Mouse (Mus musculus) lung, embryonic 15.5 days (tissue): ENCODE results near the gene Adsl. TPM values are rescaled to one million over a fixed set of nuclear protein-coding genes. Genes with fewer than 3 reads are reported as not detected.
A peak's percentile ranks its signal among the peaks of the same experiment; 100 is the strongest.

Experiments used
- ATAC-seq: fragments of 200-750 bp; cut with Nextera tagmentation; 2 replicates; pipeline ENCODE4 v1.8.0; 2017; ENCODE audit warnings: moderate number of reproducible peaks, borderline replicate concordance; ENCODE audit not compliant: low FRiP score, low TSS enrichment; ENCODE audit errors: extremely low read depth
- H3K27ac ChIP-seq: fragments of 300-500 bp; sonication (generic); 2 replicates; pipeline ENCODE4 v1.5.1; 2015; ENCODE audit warnings: moderate library complexity, mild to moderate bottlenecking, inconsistent platforms
- H3K27me3 ChIP-seq: fragments of 300-500 bp; sonication (generic); 2 replicates; pipeline ENCODE4 v1.6.1; 2015; ENCODE audit warnings: inconsistent platforms
- H3K36me3 ChIP-seq: fragments of 300-500 bp; sonication (generic); 2 replicates; pipeline ENCODE4 v1.6.1; 2015; ENCODE audit warnings: inconsistent platforms
- H3K4me1 ChIP-seq: fragments of 300-500 bp; sonication (generic); 2 replicates; pipeline ENCODE4 v1.6.1; 2015; ENCODE audit warnings: inconsistent platforms
- H3K4me2 ChIP-seq: fragments of 300-500 bp; sonication (generic); 2 replicates; pipeline ENCODE4 v1.6.1; 2015; ENCODE audit warnings: inconsistent platforms, mild to moderate bottlenecking, moderate library complexity
- H3K4me3 ChIP-seq: fragments of 300-500 bp; sonication (generic); 2 replicates; pipeline ENCODE4 v1.5.1; 2015; ENCODE audit warnings: mild to moderate bottlenecking, inconsistent platforms
- H3K9ac ChIP-seq: fragments of 300-500 bp; sonication (generic); 2 replicates; pipeline ENCODE4 v1.6.1; 2015; ENCODE audit warnings: inconsistent platforms
- H3K9me3 ChIP-seq: fragments of 300-500 bp; sonication (generic); 2 replicates; pipeline ENCODE4 v1.6.1; 2016; ENCODE audit warnings: inconsistent platforms
- WGBS: fragments of 180-500 bp; shearing (Covaris S2); methylation state at CpG from one replicate; pipeline ENCODE4 v1.1.7; 2015; 5-methylcytosine and 5-hydroxymethylcytosine counted together
- microRNA-seq: library from miRNA; unstranded; fragments of <30 nt; microRNA quantifications from one replicate; pipeline ENCODE4, GENCODE M21; 2016
- polyA plus RNA-seq: library from polyadenylated mRNA; unstranded; fragments of >200 nt; fragmentation: Nextera tagmentation; extraction: Ambion mirVana; gene quantifications from 2 replicates; pipeline ENCODE4 v1.2.1, GENCODE M21; 2015

Adsl gene
- polyA plus RNA-seq, 1 experiment from 2014 or later = 171 TPM

DNA sequence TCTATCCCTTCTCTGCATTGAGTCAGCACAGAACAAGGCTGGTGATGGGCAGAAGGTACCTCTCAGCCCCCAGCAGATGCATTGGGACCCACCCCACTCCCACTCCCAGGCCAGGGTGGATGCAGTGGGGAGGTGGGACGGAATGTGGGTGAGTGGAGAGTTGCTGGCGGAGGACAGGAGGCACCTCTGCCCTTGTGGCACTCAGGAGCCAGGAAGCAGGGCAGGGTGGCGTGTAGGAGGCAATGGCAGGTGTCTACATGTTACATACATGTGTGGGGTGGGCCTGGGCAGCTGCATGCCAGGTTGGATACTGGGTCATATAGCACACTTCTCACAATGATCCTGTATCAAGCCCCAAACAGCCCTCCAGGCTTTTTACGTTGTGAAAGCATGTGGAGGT is 64.1 kb downstream of the Adsl start:
- no peaks in the 10 kb centered on the region for H3K27me3 ChIP-seq
- H3K9me3 ChIP-seq = no peaks in the 10 kb centered on the region
- no peaks in the 10 kb centered on the region for H3K4me1 ChIP-seq
- no peak for ATAC-seq
- H3K27ac ChIP-seq = no peak overlapping the region
- H3K9ac ChIP-seq = no peak overlapping the region
- no peak overlapping the region for H3K4me2 ChIP-seq
- no peak overlapping the region for H3K4me3 ChIP-seq
- 89% methylated on average over 4 of the region's 4 CpGs for WGBS
- peaks cover 68% of the 10 kb centered on the region for H3K36me3 ChIP-seq

DNA sequence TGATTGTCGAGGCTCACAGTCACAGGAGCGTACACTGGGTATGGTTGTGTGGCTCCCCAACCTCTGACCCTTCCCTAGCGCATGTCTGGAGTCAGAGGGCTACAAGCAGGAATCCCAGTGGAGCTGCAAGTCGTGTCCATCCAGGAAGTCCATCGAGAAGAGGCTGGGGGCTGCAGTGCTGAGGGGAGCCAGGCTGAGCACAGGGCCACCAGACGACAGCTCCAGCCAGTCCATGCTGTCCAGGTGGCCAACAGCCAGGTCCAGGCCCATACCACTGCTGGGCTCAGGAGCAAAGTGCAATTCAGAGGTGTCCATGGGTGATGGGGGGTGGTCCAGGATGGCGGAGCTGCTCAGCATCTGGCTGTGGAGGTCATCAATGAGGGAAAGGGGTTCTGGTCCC is 64.9 kb downstream of the Adsl start:
- Histone ChIP-seq H3K4me2 (no peak overlapping the region), H3K27ac (no peak overlapping the region), H3K4me3 (no peak overlapping the region), H3K36me3 (peaks cover 76% of the 10 kb centered on the region), H3K4me1 (no peaks in the 10 kb centered on the region), H3K9ac (no peak overlapping the region), H3K27me3 (no peaks in the 10 kb centered on the region), H3K9me3 (no peaks in the 10 kb centered on the region)
- WGBS = 84% methylated on average over 7 of the region's 7 CpGs
- no peak for ATAC-seq

DNA sequence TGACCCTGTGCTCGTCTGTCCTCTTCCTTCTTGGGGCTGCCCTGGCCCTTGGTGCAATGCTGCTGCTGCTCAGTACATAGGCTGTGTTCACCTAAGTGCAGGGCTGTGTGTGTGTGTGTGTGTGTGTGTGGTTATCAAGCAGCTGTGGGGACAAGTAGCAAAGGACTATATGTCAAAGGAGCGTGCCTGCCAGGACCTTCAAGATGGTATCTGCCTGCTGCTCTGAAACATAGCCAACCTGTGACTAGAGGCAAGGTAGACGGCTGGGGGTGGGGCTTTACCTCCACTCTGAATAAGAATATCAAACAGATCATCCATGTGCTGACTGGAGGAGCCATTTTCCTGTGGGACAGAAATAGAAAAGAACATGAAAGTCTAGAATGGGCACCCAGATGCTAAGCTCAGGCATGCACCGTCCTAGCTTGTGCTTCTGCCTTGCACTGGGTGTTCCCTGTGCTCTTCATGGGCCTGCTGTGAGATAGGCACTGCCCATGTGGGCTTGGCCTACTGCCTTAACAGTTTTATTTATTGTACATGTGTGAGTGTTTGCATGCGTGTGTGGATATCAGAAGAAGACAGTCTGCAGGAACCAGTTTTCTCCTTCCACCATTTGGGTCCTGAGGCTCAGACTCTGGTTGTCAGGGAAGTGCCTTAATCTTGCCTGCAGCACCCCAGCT is 66.9 kb downstream of the Adsl start:
- Histone ChIP-seq H3K4me3 (no peak overlapping the region), H3K27ac (no peak overlapping the region), H3K9me3 (no peaks in the 10 kb centered on the region), H3K4me2 (no peak overlapping the region), H3K4me1 (no peaks in the 10 kb centered on the region), H3K9ac (no peak overlapping the region), H3K36me3 (peaks cover 87% of the 10 kb centered on the region), H3K27me3 (no peaks in the 10 kb centered on the region)
- 69% methylated on average over 5 of the region's 5 CpGs for WGBS
- ATAC-seq = no peak

DNA sequence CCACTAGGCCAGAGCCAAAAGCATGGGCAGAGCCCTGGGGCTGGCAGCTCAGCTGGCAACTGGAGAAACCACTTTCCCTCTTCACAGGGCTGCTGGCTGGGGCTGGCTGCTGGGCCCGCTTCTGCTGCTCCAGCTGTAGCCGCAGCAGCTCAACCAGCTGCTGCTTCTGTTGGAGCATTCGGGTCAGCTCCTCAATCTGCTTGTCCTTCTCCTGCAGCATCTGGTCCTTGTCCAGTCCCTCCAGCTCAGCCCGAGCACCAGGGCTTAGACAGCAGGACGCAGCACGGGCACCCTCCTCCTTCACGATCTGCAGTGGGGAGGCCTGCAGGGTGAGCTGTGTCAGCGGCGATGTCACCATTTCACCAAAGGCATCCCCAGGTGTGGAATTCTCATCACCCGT is 68.2 kb downstream of the Adsl start:
- H3K36me3 ChIP-seq = peaks cover 83% of the 10 kb centered on the region
- WGBS = 86% methylated on average over 9 of the region's 10 CpGs

DNA sequence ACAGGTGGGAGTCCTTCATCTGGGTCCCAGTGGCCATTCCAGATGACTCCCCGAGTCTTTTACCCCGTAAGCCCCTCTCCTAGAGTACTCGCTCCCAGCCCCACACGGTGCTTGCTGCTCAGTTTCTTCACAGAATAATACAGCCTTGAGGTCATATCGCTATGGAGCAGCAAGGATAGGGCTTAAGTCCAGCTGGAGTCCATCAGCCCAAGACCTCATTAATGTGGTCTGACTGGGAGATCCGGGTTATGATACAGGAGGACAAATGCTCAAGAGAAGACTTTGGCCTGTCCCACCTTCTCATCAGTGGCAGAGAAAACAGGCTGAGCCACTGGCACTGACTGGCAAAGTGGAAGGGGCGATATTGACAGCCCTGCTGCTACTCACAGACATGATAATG is 69.0 kb downstream of the Adsl start:
- WGBS = 72% methylated on average over 7 of the region's 7 CpGs
- ATAC-seq = no peak

More for the DNA sequence above, 68.2 kb downstream of the Adsl start:
- no peak overlapping the region for H3K9ac ChIP-seq
- no peak overlapping the region for H3K4me2 ChIP-seq
- H3K27me3 ChIP-seq = no peaks in the 10 kb centered on the region
- ATAC-seq = no peak
- H3K4me1 ChIP-seq = no peaks in the 10 kb centered on the region
- H3K4me3 ChIP-seq = no peak overlapping the region
- no peak overlapping the region for H3K27ac ChIP-seq
- no peaks in the 10 kb centered on the region for H3K9me3 ChIP-seq

More for the DNA sequence above, 69.0 kb downstream of the Adsl start:
- H3K36me3 ChIP-seq = peaks cover 79% of the 10 kb centered on the region
- no peaks in the 10 kb centered on the region for H3K27me3 ChIP-seq
- H3K9ac ChIP-seq = no peak overlapping the region
- H3K27ac ChIP-seq = no peak overlapping the region
- no peak overlapping the region for H3K4me3 ChIP-seq
- H3K9me3 ChIP-seq = no peaks in the 10 kb centered on the region
- no peak overlapping the region for H3K4me2 ChIP-seq
- no peaks in the 10 kb centered on the region for H3K4me1 ChIP-seq

Small RNA genes lying within 50 kb of the gene (microRNA-seq; reads per million reads assigned to microRNA genes)
- gene Mir5113 = 17.0 reads per million, percentile 35 among the genes with 10 or more reads in this experiment

Other genes with a start within 250 kb of the Adsl start
- 24.6 and 27.2 TPM in 2 replicates for gene Tnrc6b, start 237.2 kb upstream of the Adsl start, polyA plus RNA-seq
- 40.8 and 45.1 TPM in 2 replicates for gene Sgsm3, start 29.3 kb downstream of the Adsl start, polyA plus RNA-seq
- 23.2 and 24.2 TPM in 2 replicates for gene Mrtfa, start 242.3 kb downstream of the Adsl start, polyA plus RNA-seq